Mouse (Mus musculus) kidney, embryonic 15.5 days (tissue): ENCODE data around the gene Caln1. TPM values are rescaled to one million over a fixed set of nuclear protein-coding genes. Genes with fewer than 3 reads are reported as not detected.

Experiments used
- ATAC-seq: fragments of 200-750 bp; cut with Nextera tagmentation; replicated peaks from 2 replicates; pipeline ENCODE4 v1.8.0; 2017; ENCODE audit warnings: moderate TSS enrichment; ENCODE audit not compliant: low FRiP score
- H3K27ac ChIP-seq: fragments of 300-500 bp; sonication (generic); 2 replicates; pipeline ENCODE4 v1.5.1; 2015; ENCODE audit warnings: mild to moderate bottlenecking, inconsistent platforms
- H3K27me3 ChIP-seq: fragments of 300-500 bp; sonication (generic); 2 replicates; pipeline ENCODE4 v1.6.1; 2015; ENCODE audit warnings: inconsistent platforms
- H3K36me3 ChIP-seq: fragments of 300-500 bp; sonication (generic); 2 replicates; pipeline ENCODE4 v1.6.1; 2015; ENCODE audit warnings: inconsistent platforms
- H3K4me1 ChIP-seq: fragments of 300-500 bp; sonication (generic); 2 replicates; pipeline ENCODE4 v1.6.1; 2015; ENCODE audit warnings: inconsistent platforms
- H3K4me2 ChIP-seq: fragments of 300-500 bp; sonication (generic); 2 replicates; pipeline ENCODE4 v1.6.1; 2015; ENCODE audit warnings: moderate library complexity, mild to moderate bottlenecking, inconsistent platforms
- H3K4me3 ChIP-seq: fragments of 300-500 bp; sonication (generic); replicated peaks from 2 replicates; pipeline ENCODE4 v1.5.1; 2015; ENCODE audit warnings: mild to moderate bottlenecking, inconsistent platforms
- H3K9ac ChIP-seq: fragments of 300-500 bp; sonication (generic); 2 replicates; pipeline ENCODE4 v1.6.1; 2015; ENCODE audit warnings: mild to moderate bottlenecking, inconsistent platforms
- H3K9me3 ChIP-seq: fragments of 300-500 bp; sonication (generic); replicated peaks from 2 replicates; pipeline ENCODE4 v1.6.1; 2016; ENCODE audit warnings: inconsistent platforms
- WGBS: fragments of 180-500 bp; shearing (Covaris S2); methylation state at CpG from one replicate; pipeline ENCODE4 v1.1.7; 2015; ENCODE audit warnings: mixed read lengths; 5-methylcytosine and 5-hydroxymethylcytosine counted together
- polyA plus RNA-seq: library from polyadenylated mRNA; unstranded; fragments of >200 nt; fragmentation: Nextera tagmentation; extraction: Ambion mirVana; gene quantifications from 2 replicates; pipeline ENCODE4 v1.2.1, GENCODE M21; 2015

Caln1 gene
- polyA plus RNA-seq, 1 experiment from 2014 or later = 1.1 TPM

- Histone ChIP-seq H3K4me3 (no peak overlapping the region), H3K36me3 (no peaks in the 10 kb centered on the region), H3K27ac (no peak overlapping the region), H3K9me3 (no peaks in the 10 kb centered on the region), H3K4me2 (no peak overlapping the region), H3K27me3 (no peaks in the 10 kb centered on the region), H3K4me1 (no peaks in the 10 kb centered on the region), H3K9ac (no peak overlapping the region)
- ATAC-seq = no peak
- 70% methylated on average over 12 of the region's 12 CpGs for WGBS
Measured at GRCm38 (mm10) chr5:130476741-130477140, 107.5 kb downstream of the Caln1 start.

GRCm38 (mm10) chr5:130480290-130480689 lies 111.0 kb downstream of the Caln1 start:
- no peak overlapping the region for H3K4me2 ChIP-seq
- WGBS = 36% methylated on average over 1 of the region's 1 CpGs
- no peaks in the 10 kb centered on the region for H3K9me3 ChIP-seq
- no peaks in the 10 kb centered on the region for H3K27me3 ChIP-seq
- no peak overlapping the region for H3K27ac ChIP-seq
- H3K4me3 ChIP-seq = no peak overlapping the region
- ATAC-seq = no peak
- H3K4me1 ChIP-seq = no peaks in the 10 kb centered on the region
- H3K9ac ChIP-seq = no peak overlapping the region
- H3K36me3 ChIP-seq = no peaks in the 10 kb centered on the region

DNA sequence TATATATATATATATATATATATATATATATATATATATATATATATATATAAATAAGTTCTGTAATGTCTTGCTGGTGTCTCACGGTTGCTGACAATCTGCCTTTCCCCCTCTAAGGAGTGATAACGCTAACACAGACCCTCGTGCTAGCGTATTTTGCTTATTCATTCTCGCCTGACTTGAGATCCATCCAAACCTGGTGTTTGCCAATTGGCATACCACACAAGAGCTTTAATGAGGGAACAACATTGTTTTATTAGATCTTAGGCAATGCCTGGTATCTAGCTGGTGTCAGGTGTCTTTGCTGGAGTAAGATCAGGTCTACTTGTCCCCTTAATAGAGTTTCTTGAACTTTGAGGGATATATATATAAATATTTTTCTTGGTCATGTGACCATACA lies 122.2 kb downstream of the Caln1 start:
- H3K27ac ChIP-seq = no peak overlapping the region
- H3K4me2 ChIP-seq = no peak overlapping the region
- H3K36me3 ChIP-seq = no peaks in the 10 kb centered on the region
- WGBS = 89% methylated on average over 5 of the region's 5 CpGs
- H3K9me3 ChIP-seq = no peaks in the 10 kb centered on the region
- H3K4me3 ChIP-seq = no peak overlapping the region
- H3K4me1 ChIP-seq = no peaks in the 10 kb centered on the region
- no peaks in the 10 kb centered on the region for H3K27me3 ChIP-seq
- ATAC-seq = no peak
- no peak overlapping the region for H3K9ac ChIP-seq

DNA sequence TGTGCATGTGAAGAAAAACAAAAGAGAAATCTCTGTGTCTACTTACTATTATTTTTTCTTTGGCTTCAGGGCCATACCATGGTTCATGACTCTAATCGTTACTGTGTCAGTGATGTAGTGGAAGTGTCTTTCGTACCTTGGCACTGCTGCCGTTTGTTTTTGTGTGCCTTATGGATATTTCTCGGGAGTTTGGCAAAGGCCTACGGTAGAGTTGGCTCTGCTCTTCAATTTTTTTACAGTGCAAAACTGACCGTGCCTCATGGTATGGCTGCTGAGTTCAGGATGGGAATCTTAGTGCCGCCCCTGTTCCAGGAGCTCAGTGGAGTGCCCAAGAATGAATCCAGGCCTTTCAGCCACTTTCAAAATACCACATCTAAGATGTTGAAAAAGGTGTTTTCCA lies 123.0 kb downstream of the Caln1 start:
- 81% methylated on average over 7 of the region's 7 CpGs for WGBS
- Histone ChIP-seq H3K4me1 (no peaks in the 10 kb centered on the region), H3K9ac (no peak overlapping the region), H3K27ac (no peak overlapping the region), H3K4me3 (no peak overlapping the region), H3K9me3 (no peaks in the 10 kb centered on the region), H3K27me3 (no peaks in the 10 kb centered on the region), H3K36me3 (no peaks in the 10 kb centered on the region), H3K4me2 (no peak overlapping the region)
- no peak for ATAC-seq

- Histone ChIP-seq H3K4me2 (no peak overlapping the region), H3K36me3 (no peaks in the 10 kb centered on the region), H3K9me3 (no peaks in the 10 kb centered on the region), H3K4me3 (no peak overlapping the region), H3K27ac (no peak overlapping the region), H3K4me1 (no peaks in the 10 kb centered on the region), H3K27me3 (no peaks in the 10 kb centered on the region), H3K9ac (no peak overlapping the region)
- ATAC-seq = no peak
- 86% methylated on average over 9 of the region's 9 CpGs for WGBS
Measured at GRCm38 (mm10) chr5:130502541-130502940, 133.3 kb downstream of the Caln1 start.

DNA sequence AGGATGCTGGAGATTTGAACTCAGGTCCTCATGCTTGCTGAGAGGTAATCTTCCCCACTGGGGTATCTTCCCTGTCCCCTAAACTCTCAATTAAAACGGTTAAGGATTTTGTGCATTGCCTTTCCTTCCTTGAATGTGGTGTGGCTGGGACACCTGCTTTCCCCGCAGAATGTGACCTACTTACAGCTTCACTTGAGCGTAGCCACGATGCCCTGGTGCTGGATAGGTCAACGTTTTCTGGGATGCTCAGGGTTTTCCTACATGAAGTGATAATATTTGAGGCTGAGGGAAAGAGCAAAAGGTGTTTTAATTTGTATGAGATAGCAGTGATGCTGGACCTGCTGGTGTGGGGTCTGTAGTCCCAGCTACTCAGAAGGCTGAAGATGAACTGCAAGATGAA lies 135.6 kb downstream of the Caln1 start:
- no peaks in the 10 kb centered on the region for H3K9me3 ChIP-seq
- no peaks in the 10 kb centered on the region for H3K4me1 ChIP-seq
- H3K9ac ChIP-seq = no peak overlapping the region
- H3K27ac ChIP-seq = no peak overlapping the region
- H3K4me3 ChIP-seq = no peak overlapping the region
- no peaks in the 10 kb centered on the region for H3K27me3 ChIP-seq
- WGBS = 82% methylated on average over 5 of the region's 5 CpGs
- no peaks in the 10 kb centered on the region for H3K36me3 ChIP-seq
- no peak for ATAC-seq
- no peak overlapping the region for H3K4me2 ChIP-seq

DNA sequence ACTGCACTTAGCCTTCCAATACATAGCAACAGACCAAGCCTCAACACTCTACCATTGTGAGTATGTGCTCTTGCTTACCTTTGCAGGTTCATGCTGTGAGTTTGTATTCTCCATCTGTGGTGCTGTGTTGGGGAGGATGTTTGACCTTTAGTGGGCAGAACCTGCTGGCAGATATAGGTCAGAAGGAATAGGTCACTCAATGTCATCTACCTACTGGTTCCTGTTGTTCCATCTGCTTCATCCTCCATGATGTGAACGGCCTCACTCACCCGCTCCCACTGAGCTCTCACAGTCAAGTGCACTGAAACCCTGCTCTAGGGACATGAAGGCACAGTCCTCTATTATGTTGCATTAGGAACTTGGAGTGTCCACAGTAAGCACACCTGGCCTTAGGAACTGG lies 141.3 kb downstream of the Caln1 start:
- Histone ChIP-seq H3K4me2 (no peak overlapping the region), H3K27ac (no peak overlapping the region), H3K27me3 (no peaks in the 10 kb centered on the region), H3K4me1 (no peaks in the 10 kb centered on the region), H3K36me3 (no peaks in the 10 kb centered on the region), H3K9me3 (no peaks in the 10 kb centered on the region), H3K9ac (no peak overlapping the region), H3K4me3 (no peak overlapping the region)
- ATAC-seq = no peak
- WGBS = 93% methylated on average over 2 of the region's 2 CpGs

GRCm38 (mm10) chr5:130515395-130515794 lies 146.1 kb downstream of the Caln1 start:
- H3K4me3 ChIP-seq = no peak overlapping the region
- no peak overlapping the region for H3K4me2 ChIP-seq
- no peaks in the 10 kb centered on the region for H3K4me1 ChIP-seq
- no peak overlapping the region for H3K9ac ChIP-seq
- H3K27ac ChIP-seq = no peak overlapping the region
- 81% methylated on average over 6 of the region's 6 CpGs for WGBS
- ATAC-seq = no peak
- H3K27me3 ChIP-seq = no peaks in the 10 kb centered on the region
- H3K9me3 ChIP-seq = no peaks in the 10 kb centered on the region
- no peaks in the 10 kb centered on the region for H3K36me3 ChIP-seq

DNA sequence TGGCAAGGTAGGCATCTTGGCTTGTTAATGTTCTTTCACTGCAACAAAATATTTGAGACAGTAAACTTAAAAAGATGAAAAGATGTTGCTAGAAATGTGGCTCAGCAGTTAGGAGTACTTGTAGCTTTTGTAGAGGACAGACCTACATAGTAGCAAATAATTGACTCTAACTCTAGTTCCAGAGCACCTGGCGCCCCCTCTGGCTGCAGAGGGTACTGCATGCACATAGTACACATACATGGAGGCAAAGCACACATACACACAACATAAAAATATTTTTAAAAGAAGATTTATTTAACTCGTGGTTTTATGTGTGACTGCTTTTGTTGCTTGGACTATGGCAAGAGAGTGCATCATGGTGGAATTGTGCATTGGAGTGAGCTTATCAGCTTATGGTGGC lies 151.3 kb downstream of the Caln1 start:
- Histone ChIP-seq H3K27me3 (no peaks in the 10 kb centered on the region), H3K4me1 (no peaks in the 10 kb centered on the region), H3K36me3 (no peaks in the 10 kb centered on the region), H3K4me3 (no peak overlapping the region), H3K27ac (no peak overlapping the region), H3K9ac (no peak overlapping the region), H3K4me2 (no peak overlapping the region), H3K9me3 (no peaks in the 10 kb centered on the region)
- no peak for ATAC-seq
- WGBS = 65% methylated on average over 2 of the region's 2 CpGs

DNA sequence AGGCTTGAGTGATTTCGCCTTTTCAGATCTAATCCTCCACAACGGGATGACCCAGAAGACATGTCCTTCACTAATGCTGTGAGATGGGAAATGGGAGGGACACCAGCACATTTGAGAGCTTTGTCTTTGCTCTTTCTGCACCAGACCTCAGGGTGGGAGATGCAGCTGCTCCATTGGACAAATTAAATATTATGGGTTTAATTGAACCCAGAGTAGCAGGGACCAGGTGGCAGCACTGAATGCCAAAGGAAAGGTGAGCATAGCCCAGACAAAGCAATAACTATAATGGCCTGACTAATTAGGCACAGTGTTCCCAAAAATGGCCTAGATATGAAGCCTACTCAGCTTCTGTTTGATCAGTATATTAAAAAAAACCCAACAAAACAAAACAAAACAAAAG lies 158.2 kb downstream of the Caln1 start:
- no peaks in the 10 kb centered on the region for H3K36me3 ChIP-seq
- no peak overlapping the region for H3K9ac ChIP-seq
- H3K4me1 ChIP-seq = no peaks in the 10 kb centered on the region
- H3K4me3 ChIP-seq = no peak overlapping the region
- no peaks in the 10 kb centered on the region for H3K9me3 ChIP-seq
- H3K27me3 ChIP-seq = no peaks in the 10 kb centered on the region
- 95% methylated on average over 2 of the region's 2 CpGs for WGBS
- no peak overlapping the region for H3K4me2 ChIP-seq
- H3K27ac ChIP-seq = no peak overlapping the region
- no peak for ATAC-seq

- Histone ChIP-seq H3K36me3 (no peaks in the 10 kb centered on the region), H3K4me1 (no peaks in the 10 kb centered on the region), H3K27ac (no peak overlapping the region), H3K9me3 (no peaks in the 10 kb centered on the region), H3K4me2 (no peak overlapping the region), H3K9ac (no peak overlapping the region), H3K4me3 (no peak overlapping the region), H3K27me3 (no peaks in the 10 kb centered on the region)
- no peak for ATAC-seq
- 92% methylated on average over 5 of the region's 5 CpGs for WGBS
Measured at GRCm38 (mm10) chr5:130547496-130547895, 178.2 kb downstream of the Caln1 start.

DNA sequence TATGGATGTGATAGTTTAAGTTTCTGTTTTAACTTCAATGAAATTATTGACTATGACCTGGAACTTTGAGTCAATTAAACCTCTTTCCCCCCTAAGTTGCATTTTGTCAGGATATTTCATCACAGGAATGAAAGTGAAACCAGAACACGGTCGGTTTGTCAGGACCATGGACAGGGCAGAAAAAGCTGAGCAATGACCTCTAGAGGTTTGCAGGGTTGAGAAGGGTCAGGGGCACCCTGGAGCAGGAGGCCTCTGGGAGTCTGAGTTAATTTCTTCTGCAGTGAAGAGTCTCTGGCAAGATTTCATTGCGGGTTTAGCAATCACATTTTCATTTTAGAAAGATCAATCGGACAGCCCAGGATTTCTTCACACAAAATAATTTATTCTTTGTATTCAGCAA lies 184.7 kb downstream of the Caln1 start:
- Histone ChIP-seq H3K4me3 (no peak overlapping the region), H3K9me3 (no peaks in the 10 kb centered on the region), H3K36me3 (no peaks in the 10 kb centered on the region), H3K4me2 (no peak overlapping the region), H3K4me1 (no peaks in the 10 kb centered on the region), H3K27ac (no peak overlapping the region), H3K9ac (no peak overlapping the region), H3K27me3 (no peaks in the 10 kb centered on the region)
- WGBS = 50% methylated on average over 4 of the region's 4 CpGs
- ATAC-seq = no peak

DNA sequence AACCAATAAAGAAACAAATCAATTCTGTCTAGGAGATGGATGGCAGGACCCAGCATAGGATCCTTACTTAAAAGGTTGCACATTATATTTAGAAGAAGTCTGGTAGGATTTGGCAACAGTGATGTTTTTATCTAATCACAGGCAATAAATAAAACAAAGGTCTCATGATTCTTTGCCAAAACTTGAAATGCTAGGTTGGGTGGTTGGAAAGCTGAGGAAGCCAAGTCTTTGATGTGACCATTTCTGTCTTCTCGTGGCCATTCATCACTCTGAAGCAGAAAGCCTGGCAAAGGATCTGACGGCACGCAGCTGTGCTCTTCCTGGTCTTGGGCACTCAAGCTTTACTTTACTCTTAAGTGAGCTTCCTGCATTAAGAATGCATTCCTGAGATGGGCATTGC lies 193.9 kb downstream of the Caln1 start:
- Histone ChIP-seq H3K36me3 (no peaks in the 10 kb centered on the region), H3K9ac (no peak overlapping the region), H3K9me3 (no peaks in the 10 kb centered on the region), H3K27ac (no peak overlapping the region), H3K4me3 (no peak overlapping the region), H3K4me2 (no peak overlapping the region), H3K27me3 (no peaks in the 10 kb centered on the region), H3K4me1 (no peaks in the 10 kb centered on the region)
- no peak for ATAC-seq
- 49% methylated on average over 3 of the region's 3 CpGs for WGBS
